9 mouse cellular contexts compared by ENCODE assay signal in the genomic region with DNA sequence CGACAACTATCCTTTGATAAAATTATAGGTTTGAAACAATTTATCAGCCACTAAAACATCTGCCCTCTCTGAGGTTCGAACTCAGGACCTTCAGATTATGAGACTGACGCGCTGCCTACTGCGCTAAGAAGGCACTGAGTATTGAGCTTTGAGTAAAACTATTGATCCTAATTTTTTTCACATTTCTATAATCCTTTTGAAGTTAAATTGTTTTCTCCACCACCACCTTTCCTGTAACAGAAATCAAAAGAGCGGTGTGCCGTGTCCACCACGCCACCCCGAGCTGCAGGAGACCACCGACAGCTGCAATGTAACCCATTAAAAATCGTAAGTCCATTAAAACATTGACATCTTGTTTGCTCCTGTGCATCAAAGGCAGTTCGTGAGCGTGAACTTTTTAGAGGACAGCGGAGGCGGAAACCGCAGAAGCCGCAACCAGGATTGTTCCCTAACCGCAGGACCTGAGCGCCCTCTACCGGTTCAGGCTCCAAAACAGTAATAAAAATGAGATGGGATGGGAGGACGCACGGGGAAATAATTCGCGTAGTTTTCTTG. TPM values are rescaled to one million over a fixed set of nuclear protein-coding genes. Genes with fewer than 3 reads are reported as not detected.
A peak's percentile ranks its signal among the peaks of the same experiment; 100 is the strongest.
DNase-seq lines count a peak whose midpoint lies in the region; ATAC-seq and TF ChIP-seq lines count a peak whose summit lies in the region.
"Had no signal": no experiment of that assay in that cellular context is flagged by ENCODE, and none has a peak within 500 bp of the region (broad histone marks: within the 10 kb centered on the region; RNA-seq: fewer than 3 reads in every experiment).

No protein-coding gene starts in this region.

- peak; percentile 82 for DNase-seq in MEL (ENCODE audit: low read depth, low spot score)
- peak; percentile 55 for DNase-seq in cerebellum, adult 11-12 months
- DNase-seq in forebrain, postnatal 0 days = peak; percentile 89
- peak; percentile 89 for DNase-seq in heart, postnatal 4 days
- DNase-seq in layer of hippocampus, adult 8-10 months (ENCODE audit: low spot score in 2 of 2) = peak; percentile 48 to 84
- DNase-seq in retina, adult 2 months (ENCODE audit: low read depth, low spot score) = peak; percentile 41
- peak; percentile 23 to 26 for DNase-seq in thymus, postnatal 36 days

- peak overlapping the region; percentile 35 to 59 for H3K4me3 ChIP-seq in MEL (ENCODE audit: control insufficient read depth in 1 of 2, insufficient read depth in 1 of 2, low read depth in 2 of 2, low read length in 2 of 2)
- H3K4me3 ChIP-seq in forebrain, postnatal 0 days (ENCODE audit: low read depth, low read length) = peak overlapping the region; percentile 45
- H3K4me3 ChIP-seq in lung, embryonic 15.5 days = peak overlapping the region; percentile 40

- peaks cover 0 to 8% of the 10 kb centered on the region in 2 experiments; a peak in 2 of 4 replicates for H3K36me3 ChIP-seq in MEL (ENCODE audit: control insufficient read depth in 1 of 2, insufficient read depth in 2 of 2, low read length in 2 of 2)
- no peaks in the 10 kb centered on the region for H3K36me3 ChIP-seq in forebrain, postnatal 0 days (ENCODE audit: insufficient read depth)
- H3K36me3 ChIP-seq in lung, embryonic 15.5 days = no peaks in the 10 kb centered on the region

- TF ChIP-seq CTCF in MEL (IDR thresholded peaks at IDR 0.05 in 2 of 3, conservative IDR thresholded peaks at IDR 0.05 in 1 of 3; ENCODE audit: control insufficient read depth in 1 of 3, insufficient read depth in 1 of 3, low read depth in 2 of 3, low read length in 3 of 3, poor library complexity in 1 of 3, severe bottlenecking in 1 of 3) = peak; percentile 59 to 82 (median 79)
- TF ChIP-seq CTCF in forebrain, postnatal 0 days (IDR thresholded peaks at IDR 0.05; ENCODE audit: low read depth) = peak; percentile 89

- no peaks in the 10 kb centered on the region for H3K27me3 ChIP-seq in MEL (ENCODE audit: control insufficient read depth in 1 of 2, insufficient read depth in 2 of 2, low read length in 2 of 2)
- H3K27me3 ChIP-seq in forebrain, postnatal 0 days (ENCODE audit: insufficient read depth, low read length) = no peaks in the 10 kb centered on the region
- H3K27me3 ChIP-seq in lung, embryonic 15.5 days = no peaks in the 10 kb centered on the region

- H3K79me2 ChIP-seq in MEL (ENCODE audit: control insufficient read depth, insufficient read depth, low read length, poor library complexity) = no peaks in the 10 kb centered on the region

- ATAC-seq in forebrain, postnatal 0 days = peak; percentile 83
- peak; percentile 52; the same call in 1 of the 2 replicates for ATAC-seq in lung, embryonic 15.5 days (ENCODE audit: borderline replicate concordance, extremely low read depth, low FRiP score, low TSS enrichment)

- peak in 1 of 2 experiments; percentile 45; a peak in 1 of 4 replicates for TF ChIP-seq EP300 in MEL (IDR thresholded peaks at IDR 0.05; ENCODE audit: low read depth in 1 of 2, low read length in 2 of 2)

- no peaks in the 10 kb centered on the region for H3K9me3 ChIP-seq in MEL (replicated peaks; ENCODE audit: insufficient read depth, low read length)
- no peaks in the 10 kb centered on the region for H3K9me3 ChIP-seq in forebrain, postnatal 0 days (ENCODE audit: low read length)
- H3K9me3 ChIP-seq in lung, embryonic 15.5 days = no peaks in the 10 kb centered on the region

- peak; percentile 68 for TF ChIP-seq RAD21 in MEL (IDR thresholded peaks at IDR 0.05; ENCODE audit: low read depth, low read length)

- peak overlapping the region; percentile 21; the same call in 1 of the 2 replicates for H3K9ac ChIP-seq in MEL (ENCODE audit: control insufficient read depth, low read depth, low read length, poor library complexity, severe bottlenecking)
- peak overlapping the region; percentile 3; the same call in 1 of the 2 replicates for H3K9ac ChIP-seq in forebrain, postnatal 0 days
- no peak overlapping the region for H3K9ac ChIP-seq in lung, embryonic 15.5 days

- WGBS in forebrain, postnatal 0 days = under 1% methylated on average over 24 of the region's 24 CpGs
- under 1% methylated on average over 24 of the region's 24 CpGs for WGBS in lung, embryonic 15.5 days

- no peak for TF ChIP-seq POLR2A in MEL (IDR thresholded peaks at IDR 0.05; ENCODE audit: control insufficient read depth in 1 of 2, insufficient read depth in 1 of 2, low read depth in 1 of 2, low read length in 2 of 2, poor library complexity in 1 of 2)

- no peak overlapping the region for H3K27ac ChIP-seq in MEL (ENCODE audit: control insufficient read depth, low read depth, low read length)
- no peak overlapping the region for H3K27ac ChIP-seq in forebrain, postnatal 0 days (ENCODE audit: low read depth, low read length)
- H3K27ac ChIP-seq in lung, embryonic 15.5 days = no peak overlapping the region

- peak overlapping the region; percentile 59 for H3K4me2 ChIP-seq in forebrain, postnatal 0 days (ENCODE audit: low read depth)
- peak overlapping the region; percentile 65 for H3K4me2 ChIP-seq in lung, embryonic 15.5 days

- H3K4me1 ChIP-seq in MEL (ENCODE audit: control insufficient read depth in 1 of 2, insufficient read depth in 2 of 2, low read length in 2 of 2) = peaks cover 0 to 8% of the 10 kb centered on the region in 2 experiments; a peak in 2 of 4 replicates
- no peaks in the 10 kb centered on the region for H3K4me1 ChIP-seq in forebrain, postnatal 0 days (ENCODE audit: insufficient read depth)
- peaks cover 12% of the 10 kb centered on the region for H3K4me1 ChIP-seq in lung, embryonic 15.5 days

TF ChIP-seq in MEL, 35 proteins besides CTCF, POLR2A, EP300 and RAD21:
- TF ChIP-seq RCOR1 (IDR thresholded peaks at IDR 0.05; ENCODE audit: low read depth, low read length) (peak; percentile 98), TBP (IDR thresholded peaks at IDR 0.05; ENCODE audit: low read depth, low read length) (peak; percentile 100), SMC3 (IDR thresholded peaks at IDR 0.05; ENCODE audit: low read depth, low read length) (peak; percentile 51), MAFK (IDR thresholded peaks at IDR 0.05; ENCODE audit: borderline replicate concordance, low read depth, low read length) (peak; percentile 96), ZC3H11A (IDR thresholded peaks at IDR 0.05; ENCODE audit: low read depth, low read length) (peak; percentile 14; the same call in 1 of the 2 replicates), GATA1 (IDR thresholded peaks at IDR 0.05; ENCODE audit: low read depth, low read length) (peak; percentile 29; the same call in 1 of the 2 replicates), E2F4 (IDR thresholded peaks at IDR 0.05; ENCODE audit: borderline replicate concordance, low read depth, low read length) (0 out of 2 replicates have a peak, but pooled peaks have one; percentile 56), MXI1 (IDR thresholded peaks at IDR 0.05; ENCODE audit: low read depth, low read length) (no peak), ELF1 (IDR thresholded peaks at IDR 0.05; ENCODE audit: low read depth, low read length) (0 out of 2 replicates have a peak, but pooled peaks have one; percentile 3), ZMIZ1 (IDR thresholded peaks at IDR 0.05; ENCODE audit: low read depth, low read length) (no peak), TAL1 (IDR thresholded peaks at IDR 0.05; ENCODE audit: low read length) (no peak)

RNA-seq across cellular contexts. Expression of gene Gpx6, which starts 14.8 kb away (rescaled TPM):
- total RNA-seq in MEL (2012; rRNA removed) = not detected in 2 replicates
- polyA plus RNA-seq in MEL (2012; ENCODE audit: insufficient read depth in 1 of 2, insufficient read length in 2 of 2, low read depth in 1 of 2, low replicate concordance in 2 of 2, missing spikeins in 1 of 2) = not detected
- 0.15 TPM in 1 of 2 replicates, not detected in the other for total RNA-seq in forebrain, postnatal 0 days (2014; rRNA removed)
- polyA plus RNA-seq in forebrain, postnatal 0 days (2015; fragmentation: Nextera tagmentation; extraction: Ambion mirVana) = 0.11 and 0.14 TPM in 2 replicates
- total RNA-seq in heart, postnatal 4 days (2021) = not detected
- total RNA-seq in layer of hippocampus, adult 8-10 months (2022) = not detected
- polyA plus RNA-seq in lung, embryonic 15.5 days (2015; fragmentation: Nextera tagmentation; extraction: Ambion mirVana) = not detected in 2 replicates
- total RNA-seq: neutrophil, adult 5-6 weeks had no signal

RNA-seq across cellular contexts. Expression of gene Olfr1367, which starts 20.0 kb away (rescaled TPM):
- not detected in 2 replicates for total RNA-seq in MEL (2012; rRNA removed)
- not detected for polyA plus RNA-seq in MEL (2012; ENCODE audit: insufficient read depth in 1 of 2, insufficient read length in 2 of 2, low read depth in 1 of 2, low replicate concordance in 2 of 2, missing spikeins in 1 of 2)
- not detected in 2 replicates for total RNA-seq in forebrain, postnatal 0 days (2014; rRNA removed)
- not detected in 2 replicates for polyA plus RNA-seq in forebrain, postnatal 0 days (2015; fragmentation: Nextera tagmentation; extraction: Ambion mirVana)
- total RNA-seq in heart, postnatal 4 days (2021) = not detected
- total RNA-seq in layer of hippocampus, adult 8-10 months (2022) = not detected
- not detected in 2 replicates for polyA plus RNA-seq in lung, embryonic 15.5 days (2015; fragmentation: Nextera tagmentation; extraction: Ambion mirVana)
- total RNA-seq: neutrophil, adult 5-6 weeks had no signal

RNA-seq across cellular contexts. Expression of gene Gpx5, which starts 34.2 kb away (rescaled TPM):
- total RNA-seq in MEL (2012; rRNA removed) = not detected in 2 replicates
- not detected for polyA plus RNA-seq in MEL (2012; ENCODE audit: insufficient read depth in 1 of 2, insufficient read length in 2 of 2, low read depth in 1 of 2, low replicate concordance in 2 of 2, missing spikeins in 1 of 2)
- total RNA-seq in forebrain, postnatal 0 days (2014; rRNA removed) = not detected in 2 replicates
- not detected in 2 replicates for polyA plus RNA-seq in forebrain, postnatal 0 days (2015; fragmentation: Nextera tagmentation; extraction: Ambion mirVana)
- not detected for total RNA-seq in heart, postnatal 4 days (2021)
- total RNA-seq in layer of hippocampus, adult 8-10 months (2022) = not detected
- not detected in 2 replicates for polyA plus RNA-seq in lung, embryonic 15.5 days (2015; fragmentation: Nextera tagmentation; extraction: Ambion mirVana)
- total RNA-seq: neutrophil, adult 5-6 weeks had no signal

RNA-seq across cellular contexts. Expression of gene Zscan12, which starts 35.9 kb away (rescaled TPM):
- total RNA-seq in MEL (2012; rRNA removed) = 9.7 and 11.1 TPM in 2 replicates
- polyA plus RNA-seq in MEL (2012; ENCODE audit: insufficient read depth in 1 of 2, insufficient read length in 2 of 2, low read depth in 1 of 2, low replicate concordance in 2 of 2, missing spikeins in 1 of 2) = 1 to 10 TPM in 1 of 2 experiments, not detected in 1; 6.8 TPM
- total RNA-seq in forebrain, postnatal 0 days (2014; rRNA removed) = 10.4 and 11.5 TPM in 2 replicates
- polyA plus RNA-seq in forebrain, postnatal 0 days (2015; fragmentation: Nextera tagmentation; extraction: Ambion mirVana) = 7.2 and 8.1 TPM in 2 replicates
- 1 to 10 TPM; 6.6 to 7.5 TPM for total RNA-seq in heart, postnatal 4 days (2021)
- total RNA-seq in layer of hippocampus, adult 8-10 months (2022) = 10 to 100 TPM in 1 of 4 experiments, 1 to 10 TPM in 3; 8.1 to 10.1 (median 8.5) TPM
- polyA plus RNA-seq in lung, embryonic 15.5 days (2015; fragmentation: Nextera tagmentation; extraction: Ambion mirVana) = 12.6 and 13.3 TPM in 2 replicates

Comparison
In these comparisons a context has a peak if more than half of its experiments do, and no peak if none do; other contexts are left out.
1. DNase-seq: peak in every context shown above with its lines; median percentile 89 in forebrain, postnatal 0 days; 89 in heart, postnatal 4 days; 82 in MEL; 66 in layer of hippocampus, adult 8-10 months; 55 in cerebellum, adult 11-12 months; 41 in retina, adult 2 months; 24 in thymus, postnatal 36 days.